8 mouse cellular contexts compared by ENCODE assay signal in the genomic region with DNA sequence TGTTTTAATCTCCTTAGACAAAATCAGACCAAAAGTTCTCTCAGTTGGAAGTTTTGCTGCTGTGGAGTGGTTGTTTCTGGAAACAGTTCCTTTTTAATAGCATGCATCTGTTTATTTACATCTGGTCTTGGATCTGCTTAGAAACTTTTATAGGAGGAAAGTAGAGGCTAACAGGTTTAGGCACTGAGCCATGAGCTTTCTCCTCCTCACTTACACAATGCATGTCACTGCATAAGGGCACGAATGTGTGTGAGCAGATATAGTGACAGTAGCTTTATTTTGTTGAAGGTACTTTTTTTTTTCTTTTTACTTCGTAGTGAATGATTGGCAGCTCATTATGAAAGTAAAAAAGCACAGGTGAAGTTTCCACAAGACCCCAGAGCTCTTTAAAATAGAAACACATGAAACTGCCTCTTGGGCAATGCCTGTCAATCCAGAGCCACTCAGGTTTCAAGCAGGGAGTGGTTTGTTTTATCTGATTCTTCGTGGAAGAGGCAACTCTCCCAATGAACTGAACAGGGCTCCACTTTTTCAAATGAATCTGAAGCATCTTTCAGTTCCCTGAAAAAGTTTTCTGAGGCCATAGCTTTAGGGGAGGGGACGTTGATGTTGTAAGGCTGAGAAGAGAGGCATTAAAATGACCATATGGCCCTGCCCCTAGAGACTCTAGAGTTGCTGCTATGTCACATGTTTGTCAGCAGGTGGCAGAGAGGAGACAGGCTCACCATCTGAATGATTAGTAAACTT.
A peak's percentile ranks its signal among the peaks of the same experiment; 100 is the strongest.
DNase-seq lines count a peak whose midpoint lies in the region; ATAC-seq lines count a peak whose summit lies in the region.

No protein-coding gene starts in this region.

- no peaks in the 10 kb centered on the region for H3K27me3 ChIP-seq in embryonic facial prominence, embryonic 12.5 days
- H3K27me3 ChIP-seq in midbrain, embryonic 14.5 days (ENCODE audit: control insufficient read depth, insufficient read depth, low read length), result no peaks in the 10 kb centered on the region

- peaks cover 16% of the 10 kb centered on the region; the same call in 1 of the 2 replicates for H3K4me1 ChIP-seq in embryonic facial prominence, embryonic 12.5 days
- H3K4me1 ChIP-seq in midbrain, embryonic 14.5 days (ENCODE audit: control insufficient read depth, insufficient read depth, low read length), result no peaks in the 10 kb centered on the region

- H3K9me3 ChIP-seq in embryonic facial prominence, embryonic 12.5 days, result no peaks in the 10 kb centered on the region
- H3K9me3 ChIP-seq in midbrain, embryonic 14.5 days (ENCODE audit: control insufficient read depth, low read length), result no peaks in the 10 kb centered on the region

- WGBS in embryonic facial prominence, embryonic 12.5 days, result 14% methylated on average over 4 of the region's 4 CpGs
- 51% methylated on average over 4 of the region's 4 CpGs for WGBS in midbrain, embryonic 14.5 days

- H3K4me3 ChIP-seq in embryonic facial prominence, embryonic 12.5 days, result no peak overlapping the region
- no peak overlapping the region for H3K4me3 ChIP-seq in midbrain, embryonic 14.5 days (replicated peaks; ENCODE audit: low read depth, low read length)

- peak; percentile 63 for DNase-seq in embryo, embryonic 10 days (ENCODE audit: low spot score)
- DNase-seq in embryo, embryonic 9.5 days (ENCODE audit: extremely low spot score), result no peak
- peak; percentile 19 for DNase-seq in kidney, postnatal 10 days
- DNase-seq in midbrain, embryonic 14.5 days, result peak; percentile 51
- DNase-seq in spleen, postnatal 10 days (ENCODE audit: low spot score in 2 of 2), result no peak
- DNase-seq in spleen, adult 18-20 months, result no peak

- H3K36me3 ChIP-seq in embryonic facial prominence, embryonic 12.5 days, result no peaks in the 10 kb centered on the region
- no peaks in the 10 kb centered on the region for H3K36me3 ChIP-seq in midbrain, embryonic 14.5 days (ENCODE audit: control insufficient read depth, insufficient read depth, low read length)

- no peak overlapping the region for H3K9ac ChIP-seq in embryonic facial prominence, embryonic 12.5 days
- H3K9ac ChIP-seq in midbrain, embryonic 14.5 days (replicated peaks; ENCODE audit: low read length), result no peak overlapping the region

- no peak overlapping the region for H3K4me2 ChIP-seq in embryonic facial prominence, embryonic 12.5 days (replicated peaks)
- no peak overlapping the region for H3K4me2 ChIP-seq in midbrain, embryonic 14.5 days (ENCODE audit: low read length)

- no peak overlapping the region for H3K27ac ChIP-seq in embryonic facial prominence, embryonic 12.5 days
- H3K27ac ChIP-seq in midbrain, embryonic 14.5 days (replicated peaks; ENCODE audit: low read depth, low read length), result no peak overlapping the region

- ATAC-seq in CD4-positive, CD25-positive, alpha-beta regulatory T cell, adult 4 months, result peak; percentile 68
- peak; percentile 64; the same call in 1 of the 2 replicates for ATAC-seq in embryonic facial prominence, embryonic 12.5 days (ENCODE audit: insufficient number of reproducible peaks, insufficient read depth, low FRiP score, low TSS enrichment)
- no peak for ATAC-seq in midbrain, embryonic 14.5 days (ENCODE audit: low FRiP score, low TSS enrichment)

Comparison
In these comparisons a context has a peak if more than half of its experiments do, and no peak if none do; other contexts are left out.
1. DNase-seq: peak in embryo, embryonic 10 days (single experiment), kidney, postnatal 10 days (single experiment) and midbrain, embryonic 14.5 days (single experiment); none in embryo, embryonic 9.5 days (single experiment), spleen, postnatal 10 days (0 of 2) and spleen, adult 18-20 months (0 of 2).